Mouse (Mus musculus) limb, embryonic 14.5 days (tissue): ENCODE data around the gene Wasf2. TPM values are rescaled to one million over a fixed set of nuclear protein-coding genes. Genes with fewer than 3 reads are reported as not detected.

ENCODE experiments used
- ATAC-seq: fragments of 200-750 bp; cut with Nextera tagmentation; 2 replicates; pipeline ENCODE4 v1.8.0; 2017; ENCODE audit warnings: low read depth, moderate number of reproducible peaks, moderate TSS enrichment; ENCODE audit not compliant: low FRiP score
- DNase-seq: peaks from one replicate; pipeline ENCODE4 v3.0.0-alpha.2; 2015; ENCODE audit warnings: low spot score
- H3K27ac ChIP-seq: fragments of 300-500 bp; sonication (generic); replicated peaks from 2 replicates; pipeline ENCODE4 v1.5.1; 2014; ENCODE audit warnings: low read depth, mild to moderate bottlenecking, low read length, moderate library complexity, mixed read lengths
- H3K27me3 ChIP-seq: fragments of 300-500 bp; sonication (generic); 2 replicates; pipeline ENCODE4 v1.6.1; 2014; ENCODE audit warnings: low read length, mixed read lengths; ENCODE audit not compliant: control insufficient read depth, insufficient read depth
- H3K36me3 ChIP-seq: fragments of 300-500 bp; sonication (generic); 2 replicates; pipeline ENCODE4 v1.6.1; 2014; ENCODE audit warnings: mild to moderate bottlenecking, low read length, moderate library complexity, mixed read lengths; ENCODE audit not compliant: control insufficient read depth, insufficient read depth
- H3K4me1 ChIP-seq: fragments of 300-500 bp; sonication (generic); 2 replicates; pipeline ENCODE4 v1.6.1; 2014; ENCODE audit warnings: antibody characterized with exemption, low read length, mixed read lengths; ENCODE audit not compliant: control insufficient read depth, insufficient read depth
- H3K4me2 ChIP-seq: fragments of 300-500 bp; sonication (generic); replicated peaks from 2 replicates; pipeline ENCODE4 v1.6.1; 2014; ENCODE audit warnings: low read depth, mild to moderate bottlenecking, low read length, moderate library complexity; ENCODE audit not compliant: severe bottlenecking
- H3K4me3 ChIP-seq: fragments of 300-500 bp; sonication (generic); replicated peaks from 2 replicates; pipeline ENCODE4 v1.5.1; 2014; ENCODE audit warnings: low read length
- H3K9ac ChIP-seq: fragments of 300-500 bp; sonication (generic); 2 replicates; pipeline ENCODE4 v1.6.1; 2014; ENCODE audit warnings: mild to moderate bottlenecking, low read depth, low read length, moderate library complexity; ENCODE audit not compliant: severe bottlenecking
- H3K9me3 ChIP-seq: fragments of 300-500 bp; sonication (generic); 2 replicates; pipeline ENCODE4 v1.6.1; 2016; ENCODE audit warnings: low read length; ENCODE audit not compliant: control insufficient read depth
- POLR2A ChIP-seq: fragments of 200-500 bp; IDR thresholded peaks from 2 replicates; pipeline ENCODE4 v1.8.0; 2012; ENCODE audit warnings: inconsistent platforms, mild to moderate bottlenecking, moderate library complexity, borderline replicate concordance; ENCODE audit not compliant: insufficient read depth, insufficient read length; ENCODE audit errors: extremely low read depth
- WGBS: fragments of 180-500 bp; shearing (Covaris S2); extraction: QIAGEN DNeasy Blood & Tissue Kit; methylation state at CpG from one replicate; pipeline ENCODE4 v1.1.7; 2014; 5-methylcytosine and 5-hydroxymethylcytosine counted together
- polyA plus RNA-seq, 2 experiments: library from polyadenylated mRNA; depleted of rRNA in 1 of 2; stranded (reverse) in 1 of 2; unstranded in 1 of 2; fragments of >200 nt; fragmentation: Nextera tagmentation in 1 of 2; extraction: Ambion mirVana in 1 of 2; gene quantifications; 2 replicates each; pipeline versions ENCODE4 v1.2.1 to v1.2.3; 2012 to 2014

Gene Wasf2
- polyA plus RNA-seq, 2 experiments = 62.0 to 92.2 TPM

DNA sequence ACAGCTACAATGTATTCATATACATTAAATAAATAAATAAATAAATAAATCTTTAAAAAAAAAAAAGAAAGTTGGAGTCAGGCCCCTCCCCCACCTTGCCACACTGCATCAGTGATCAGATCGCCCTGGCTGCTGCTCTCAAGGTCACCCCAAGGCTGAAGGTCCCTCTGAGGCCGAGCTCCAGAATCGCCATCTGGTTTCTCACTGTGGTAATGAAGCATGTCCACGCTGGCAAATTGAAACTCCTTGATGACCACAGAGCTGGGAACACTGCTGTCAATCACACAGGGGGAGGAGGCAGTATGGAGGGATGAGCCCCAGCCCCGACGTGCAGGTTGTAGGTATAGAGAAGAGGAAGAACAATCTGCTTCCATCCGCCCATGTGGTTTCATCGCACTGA is 97.3 kb downstream of the Wasf2 start:
- ATAC-seq (no peak), DNase-seq (no peak)
- no peak for TF ChIP-seq POLR2A
- no peaks in the 10 kb centered on the region for H3K9me3 ChIP-seq
- no peaks in the 10 kb centered on the region for H3K4me1 ChIP-seq
- WGBS = 66% methylated on average over 8 of the region's 8 CpGs
- no peaks in the 10 kb centered on the region for H3K27me3 ChIP-seq
- no peak overlapping the region for H3K4me3 ChIP-seq
- no peak overlapping the region for H3K4me2 ChIP-seq
- no peak overlapping the region for H3K9ac ChIP-seq
- H3K36me3 ChIP-seq = no peaks in the 10 kb centered on the region
- H3K27ac ChIP-seq = no peak overlapping the region

- ATAC-seq = no peak
- WGBS = 39% methylated on average over 8 of the region's 8 CpGs
- Histone ChIP-seq H3K9me3 (no peaks in the 10 kb centered on the region), H3K9ac (no peak overlapping the region), H3K4me2 (no peak overlapping the region), H3K27me3 (no peaks in the 10 kb centered on the region), H3K27ac (peak overlapping the region; percentile 19; the same call in 1 of the 2 replicates), H3K4me3 (no peak overlapping the region), H3K4me1 (no peaks in the 10 kb centered on the region), H3K36me3 (no peaks in the 10 kb centered on the region)
- DNase-seq = peak; percentile 42
- TF ChIP-seq POLR2A = no peak
Measured at GRCm38 (mm10) chr4:133229582-133229981, 99.3 kb downstream of the Wasf2 start.

DNA sequence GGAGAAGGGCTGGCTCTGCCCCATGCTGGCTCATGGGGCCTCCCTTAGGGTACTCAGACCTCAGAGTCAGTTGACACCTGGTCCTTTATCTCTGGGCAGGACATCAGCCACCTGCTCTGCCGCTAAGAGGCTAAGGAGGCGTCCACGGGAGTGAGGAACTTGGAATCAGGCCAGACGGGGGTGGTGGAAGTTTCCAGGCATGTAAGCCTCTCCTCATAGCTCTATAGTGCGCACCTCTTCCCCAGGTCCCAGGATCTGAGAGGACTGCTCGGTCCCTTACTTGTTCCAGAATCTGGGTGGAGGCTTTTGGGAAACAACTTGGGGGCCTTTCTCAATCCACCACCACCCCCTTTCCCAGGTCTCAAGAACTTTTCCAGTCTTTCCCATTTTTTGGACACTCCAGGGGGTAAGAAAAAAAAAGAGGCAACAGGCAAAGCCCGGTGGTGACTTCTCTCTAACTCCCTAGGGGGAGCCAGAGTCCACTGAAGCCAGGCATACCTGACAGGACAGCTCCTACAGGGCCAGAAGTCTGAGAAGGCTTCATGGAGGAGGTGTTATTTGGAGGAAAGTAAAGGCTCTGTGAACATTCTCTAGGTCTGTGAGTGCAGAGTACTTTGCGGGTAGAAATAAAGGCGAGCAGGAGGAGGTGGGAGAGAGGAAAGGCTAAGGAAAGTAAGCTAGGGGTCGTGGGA is 103.1 kb downstream of the Wasf2 start:
- DNase-seq (no peak), ATAC-seq (no peak)
- H3K27ac ChIP-seq = no peak overlapping the region
- no peaks in the 10 kb centered on the region for H3K9me3 ChIP-seq
- no peak for TF ChIP-seq POLR2A
- no peaks in the 10 kb centered on the region for H3K36me3 ChIP-seq
- no peaks in the 10 kb centered on the region for H3K4me1 ChIP-seq
- H3K4me3 ChIP-seq = no peak overlapping the region
- H3K9ac ChIP-seq = no peak overlapping the region
- H3K4me2 ChIP-seq = no peak overlapping the region
- WGBS = 35% methylated on average over 10 of the region's 10 CpGs
- no peaks in the 10 kb centered on the region for H3K27me3 ChIP-seq

DNA sequence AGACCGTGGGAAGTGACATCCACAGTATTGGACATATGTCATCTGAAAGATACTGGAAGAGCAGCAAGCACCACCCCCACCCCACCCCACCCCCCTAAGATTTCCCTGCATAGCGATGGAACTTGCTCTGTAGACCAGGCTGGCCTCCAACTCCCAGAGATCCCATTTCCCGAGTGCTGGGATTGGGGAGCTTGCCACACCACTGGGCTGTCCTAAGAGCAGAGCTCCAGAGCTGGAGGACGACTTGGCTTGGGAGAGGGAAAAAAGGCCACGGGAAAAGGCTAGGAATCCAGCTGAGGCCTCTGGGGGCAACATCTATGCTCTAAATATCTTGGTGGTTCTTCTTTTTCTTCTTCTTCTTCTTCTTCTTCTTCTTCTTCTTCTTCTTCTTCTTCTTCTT is 104.5 kb downstream of the Wasf2 start:
- no peaks in the 10 kb centered on the region for H3K36me3 ChIP-seq

GRCm38 (mm10) chr4:133235415-133235814 is 105.1 kb downstream of the Wasf2 start:
- H3K27me3 ChIP-seq = no peaks in the 10 kb centered on the region
- H3K4me1 ChIP-seq = peaks cover under 1% of the 10 kb centered on the region
- 78% methylated on average over 5 of the region's 5 CpGs for WGBS
- H3K4me3 ChIP-seq = no peak overlapping the region
- H3K36me3 ChIP-seq = no peaks in the 10 kb centered on the region
- no peaks in the 10 kb centered on the region for H3K9me3 ChIP-seq
- no peak for TF ChIP-seq POLR2A
- ATAC-seq = no peak
- no peak overlapping the region for H3K9ac ChIP-seq
- H3K4me2 ChIP-seq = no peak overlapping the region
- DNase-seq = no peak
- H3K27ac ChIP-seq = no peak overlapping the region

More for the DNA sequence above, 104.5 kb downstream of the Wasf2 start:
- DNase-seq (no peak), ATAC-seq (no peak)
- Histone ChIP-seq H3K4me3 (no peak overlapping the region), H3K9ac (no peak overlapping the region), H3K27me3 (no peaks in the 10 kb centered on the region), H3K9me3 (no peaks in the 10 kb centered on the region), H3K27ac (no peak overlapping the region), H3K4me1 (no peaks in the 10 kb centered on the region), H3K4me2 (no peak overlapping the region)
- no peak for TF ChIP-seq POLR2A
- 56% methylated on average over 5 of the region's 5 CpGs for WGBS
